Mouse (Mus musculus) ES-E14 (cell line): ENCODE measurements around the gene Olfml2a. TPM values are rescaled to one million over a fixed set of nuclear protein-coding genes. Genes with fewer than 3 reads are reported as not detected.
A peak's percentile ranks its signal among the peaks of the same experiment; 100 is the strongest.

ENCODE experiments used
- DNase-seq: peaks from one replicate; pipeline ENCODE4 v3.0.0-alpha.2; 2013; ENCODE audit warnings: low read depth, low spot score
- H3K27ac ChIP-seq: 2 replicates; pipeline ENCODE4 v1.5.1; 2012; ENCODE audit warnings: low read depth, mild to moderate bottlenecking, low read length, moderate library complexity, mixed read lengths; ENCODE audit not compliant: poor library complexity, insufficient read depth, severe bottlenecking
- H3K36me3 ChIP-seq: 2 replicates; pipeline ENCODE4 v1.6.1; 2012; ENCODE audit warnings: mild to moderate bottlenecking, low read length, moderate library complexity, mixed read lengths; ENCODE audit not compliant: control insufficient read depth, poor library complexity, insufficient read depth, severe bottlenecking
- H3K4me1 ChIP-seq, 2 experiments: fragments of 150-350 bp in 1 of 2; sonication (generic) in 1 of 2; 2 replicates each; pipeline ENCODE4 v1.6.1; 2012; ENCODE audit warnings: low read length in 2 of 2, mild to moderate bottlenecking in 1 of 2, mixed read lengths in 1 of 2; ENCODE audit not compliant: control insufficient read depth in 2 of 2, insufficient read depth in 2 of 2, poor library complexity in 1 of 2
- H3K4me3 ChIP-seq, 2 experiments: fragments of 150-350 bp in 1 of 2; sonication (generic) in 1 of 2; 2 replicates each; pipeline ENCODE4 v1.5.1; 2012; ENCODE audit warnings: low read length in 2 of 2, low read depth in 1 of 2, mild to moderate bottlenecking in 1 of 2, mixed read lengths in 1 of 2; ENCODE audit not compliant: insufficient read depth in 1 of 2, poor library complexity in 1 of 2, severe bottlenecking in 1 of 2
- H3K9ac ChIP-seq: 2 replicates; pipeline ENCODE4 v1.6.1; 2012; ENCODE audit warnings: low read depth, mild to moderate bottlenecking, low read length, mixed read lengths; ENCODE audit not compliant: poor library complexity, insufficient read depth, severe bottlenecking
- H3K9me3 ChIP-seq: fragments of 150-350 bp; sonication (generic); 2 replicates; pipeline ENCODE4 v1.6.1; 2012; ENCODE audit warnings: low read depth, mild to moderate bottlenecking, low read length; ENCODE audit not compliant: control insufficient read depth, insufficient read depth
- CHD2 ChIP-seq: IDR thresholded peaks from 2 replicates; pipeline ENCODE4 v1.6.1; 2014; ENCODE audit warnings: mild to moderate bottlenecking, low read depth, low read length, inconsistent platforms
- HCFC1 ChIP-seq: IDR thresholded peaks from 2 replicates; pipeline ENCODE4 v1.6.1; 2012; ENCODE audit warnings: low read length, inconsistent platforms, borderline replicate concordance; ENCODE audit not compliant: insufficient read depth
- MAFK ChIP-seq: IDR thresholded peaks from 2 replicates; pipeline ENCODE4 v1.6.1; 2014; ENCODE audit warnings: mild to moderate bottlenecking, low read depth, low read length, inconsistent platforms; ENCODE audit not compliant: insufficient read depth
- ZC3H11A ChIP-seq: IDR thresholded peaks from 2 replicates; pipeline ENCODE4 v1.6.1; 2012; ENCODE audit warnings: low read depth, mild to moderate bottlenecking, inconsistent platforms, low read length, borderline replicate concordance
- ZNF384 ChIP-seq: IDR thresholded peaks from 2 replicates; pipeline ENCODE4 v1.6.1; 2012; ENCODE audit warnings: low read depth, low read length, inconsistent platforms
- in situ Hi-C, 2 experiments: fragments of 600-800 bp; cut with MboI; formaldehyde crosslinking; loops; one replicate each; pipeline ENCODE4 v1.15.1; 2025; ENCODE audit warnings: low sequenced_read_pairs in 2 of 2, inconsistent platforms in 1 of 2; ENCODE audit not compliant: unreplicated experiment in 2 of 2
- total RNA-seq: library from RNA; depleted of rRNA; stranded (reverse); fragments of 300-350 nt; gene quantifications from 2 replicates; pipeline ENCODE4 v1.2.3, GENCODE M21; 2012

The Olfml2a gene
- total RNA-seq, 1 experiment = 0.27 TPM

DNA sequence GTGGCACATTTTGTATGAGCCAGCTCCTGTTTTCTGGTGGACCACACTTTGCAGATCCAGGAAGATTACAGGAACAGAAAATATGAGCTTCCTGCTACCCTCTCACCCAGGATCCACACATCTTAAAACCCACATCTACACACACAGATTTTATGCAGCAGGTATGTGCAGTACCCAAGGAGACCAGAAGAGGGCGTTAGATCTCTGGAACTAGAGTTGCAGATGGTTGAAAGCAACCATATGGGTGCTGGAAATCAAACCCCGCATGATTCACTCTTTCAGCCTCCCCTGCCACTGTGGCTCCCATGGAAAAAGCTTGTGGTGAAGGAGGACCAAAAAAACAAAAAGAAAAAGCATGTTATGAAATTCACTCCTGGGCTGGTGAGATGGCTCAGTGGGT, 7.3 kb downstream of the Olfml2a start:
- TF ChIP-seq ZC3H11A (no peak), ZNF384 (no peak), MAFK (no peak), CHD2 (no peak), HCFC1 (no peak)
- H3K9me3 ChIP-seq = no peaks in the 10 kb centered on the region
- H3K4me3 ChIP-seq = no peak overlapping the region
- DNase-seq = no peak
- H3K36me3 ChIP-seq = no peaks in the 10 kb centered on the region
- H3K9ac ChIP-seq = no peak overlapping the region
- in situ Hi-C loops = no loop called here
- no peak overlapping the region for H3K27ac ChIP-seq
- peaks cover 2 to 3% of the 10 kb centered on the region in 2 experiments; a peak in 1 of 4 replicates for H3K4me1 ChIP-seq

DNA sequence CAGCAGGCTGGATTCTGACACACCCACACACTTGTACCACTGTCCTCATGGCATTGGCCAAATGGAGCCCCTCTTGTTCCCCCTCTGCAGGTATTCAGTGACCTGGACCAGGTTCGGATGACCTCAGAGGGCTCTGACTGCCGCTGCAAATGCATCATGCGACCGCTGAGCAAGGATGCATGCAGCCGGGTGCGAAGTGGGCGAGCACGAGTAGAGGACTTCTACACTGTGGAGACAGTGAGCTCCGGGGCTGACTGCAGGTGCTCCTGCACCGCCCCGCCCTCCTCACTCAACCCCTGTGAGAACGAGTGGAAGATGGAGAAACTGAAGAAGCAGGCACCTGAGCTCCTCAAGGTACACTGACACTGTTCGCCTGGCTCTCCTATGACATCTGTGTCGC, 9.6 kb downstream of the Olfml2a start:
- no peak overlapping the region for H3K27ac ChIP-seq
- DNase-seq = no peak
- no peaks in the 10 kb centered on the region for H3K9me3 ChIP-seq
- H3K36me3 ChIP-seq = no peaks in the 10 kb centered on the region
- in situ Hi-C loops = no loop called here
- no peak overlapping the region for H3K9ac ChIP-seq
- TF ChIP-seq ZC3H11A (no peak), CHD2 (no peak), MAFK (no peak), HCFC1 (no peak)
- H3K4me3 ChIP-seq = peak overlapping the region in 1 of 2 experiments; percentile 39; a peak in 2 of 4 replicates
- H3K4me1 ChIP-seq = peaks cover 4 to 7% of the 10 kb centered on the region in 2 experiments; a peak in 1 of 4 replicates

DNA sequence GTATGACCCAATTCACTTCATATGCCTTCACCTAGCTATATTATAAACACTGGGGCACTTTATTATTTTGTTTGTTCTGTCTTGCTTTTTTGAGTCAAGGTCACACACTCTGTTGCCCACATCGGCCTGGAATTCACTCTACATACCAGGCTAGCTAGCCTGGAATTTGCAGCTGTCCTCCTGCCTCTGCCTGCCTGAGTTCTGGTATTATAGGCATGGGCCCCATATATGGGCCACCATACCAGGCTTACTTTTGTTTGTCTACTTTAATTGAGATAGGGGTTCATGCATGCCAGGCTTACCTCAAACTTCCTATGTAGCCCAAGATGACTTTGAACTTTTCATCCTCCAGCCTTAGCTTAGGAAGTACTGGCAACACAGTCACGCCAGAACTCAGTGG, 10.1 kb downstream of the Olfml2a start:
- peaks cover 4 to 7% of the 10 kb centered on the region in 2 experiments; a peak in 1 of 4 replicates for H3K4me1 ChIP-seq
- no peak overlapping the region for H3K9ac ChIP-seq
- no peak for TF ChIP-seq CHD2
- no peak for TF ChIP-seq ZC3H11A
- no peak for TF ChIP-seq HCFC1
- TF ChIP-seq MAFK = no peak
- TF ChIP-seq ZNF384 = no peak
- H3K36me3 ChIP-seq = no peaks in the 10 kb centered on the region
- H3K4me3 ChIP-seq = no peak overlapping the region
- in situ Hi-C loops = no loop called here
- DNase-seq = no peak
- H3K27ac ChIP-seq = no peak overlapping the region
- H3K9me3 ChIP-seq = no peaks in the 10 kb centered on the region

DNA sequence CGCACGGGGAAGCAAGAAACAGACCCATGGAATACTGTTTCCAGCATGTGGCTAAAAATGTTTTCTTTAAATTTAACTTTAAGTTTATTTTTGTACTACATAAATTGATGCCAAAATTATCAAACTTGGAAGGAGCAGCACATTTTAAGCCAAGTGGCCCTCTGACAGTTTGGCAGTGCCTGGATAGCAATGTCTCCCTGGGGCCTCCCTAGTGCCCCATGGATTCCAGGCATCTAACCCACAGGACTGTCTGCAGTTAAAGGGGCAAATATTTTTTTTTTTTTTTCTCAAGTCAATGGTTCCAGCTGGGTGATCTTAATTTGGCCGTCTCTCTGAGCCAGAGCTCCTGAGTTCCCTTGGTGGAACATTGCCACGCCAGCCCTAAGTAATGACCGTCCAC, 11.4 kb downstream of the Olfml2a start:
- in situ Hi-C loops = no loop called here
- no peak for DNase-seq
- H3K9ac ChIP-seq = no peak overlapping the region
- H3K4me1 ChIP-seq = peaks cover 4 to 7% of the 10 kb centered on the region in 2 experiments; a peak in 1 of 4 replicates
- H3K36me3 ChIP-seq = no peaks in the 10 kb centered on the region
- TF ChIP-seq CHD2 (no peak), ZNF384 (no peak), HCFC1 (no peak), MAFK (no peak), ZC3H11A (no peak)
- no peaks in the 10 kb centered on the region for H3K9me3 ChIP-seq
- H3K4me3 ChIP-seq = no peak overlapping the region
- H3K27ac ChIP-seq = no peak overlapping the region

DNA sequence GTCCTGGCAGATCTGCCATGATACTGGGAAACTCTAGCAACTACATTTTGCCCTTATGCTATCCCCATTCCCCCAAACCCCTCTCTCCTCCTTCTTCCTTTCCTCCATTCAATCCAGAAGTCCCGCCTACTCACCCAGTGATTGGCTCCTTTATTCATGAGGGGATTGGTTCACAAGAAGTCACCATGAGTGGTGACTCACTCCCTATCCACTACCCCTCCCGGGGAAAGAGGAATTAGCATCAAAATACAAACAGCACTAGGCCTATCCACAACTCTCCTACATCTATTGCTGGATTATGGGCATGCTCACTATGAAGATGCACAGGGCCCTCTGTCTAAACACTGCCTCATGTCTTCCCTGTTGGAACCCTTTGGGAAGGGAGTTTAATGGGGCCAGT, 12.2 kb downstream of the Olfml2a start:
- DNase-seq = no peak
- Histone ChIP-seq H3K27ac (no peak overlapping the region), H3K4me3 (0 out of 4 replicates have a peak overlapping the region, but pooled peaks of 1 of the 2 experiments have one; percentile 23), H3K9me3 (no peaks in the 10 kb centered on the region), H3K9ac (no peak overlapping the region), H3K4me1 (peaks cover 4 to 7% of the 10 kb centered on the region in 2 experiments; a peak in 1 of 4 replicates), H3K36me3 (no peaks in the 10 kb centered on the region)
- in situ Hi-C loops = no loop called here
- TF ChIP-seq CHD2 (no peak), ZNF384 (no peak), HCFC1 (no peak)
